Mouse (Mus musculus): ENCODE data around the gene Cela3a.
"Not testable (repeated sequence)": the region's sequence is repeated elsewhere in the genome, so short reads cannot be mapped to it uniquely, and the experiment has no call there.

Gene Cela3a

GRCm38 (mm10) chr4:137409691-137410090 lies at the start of gene Cela3a:
Gene Cela3a, minus strand, starts transcription at chr4:137409791.
- DNase-seq (ENCODE audit: low spot score) = no peak

- no peak for DNase-seq (ENCODE audit: low spot score)
These were observed 49.3 kb upstream of the Cela3a start for GRCm38 (mm10) chr4:137458861-137459260.

GRCm38 (mm10) chr4:137458310-137458709 lies 48.7 kb upstream of the Cela3a start:
- DNase-seq (ENCODE audit: low spot score) = no peak

- no peak for DNase-seq (ENCODE audit: low spot score)
These were observed 47.7 kb upstream of the Cela3a start for GRCm38 (mm10) chr4:137457292-137457691.

GRCm38 (mm10) chr4:137456581-137456980 lies 47.0 kb upstream of the Cela3a start:
- DNase-seq (ENCODE audit: low spot score) = no peak

- no peak for DNase-seq (ENCODE audit: low spot score)
These were observed 45.0 kb upstream of the Cela3a start for GRCm38 (mm10) chr4:137454582-137454981.

- no peak for DNase-seq (ENCODE audit: low spot score)
These were observed 43.7 kb upstream of the Cela3a start, which contains the start of gene 1700013G24Rik for GRCm38 (mm10) chr4:137453234-137453767. Gene 1700013G24Rik, plus strand, starts transcription at chr4:137453284.

GRCm38 (mm10) chr4:137452190-137452589 lies 42.6 kb upstream of the Cela3a start:
- DNase-seq (ENCODE audit: low spot score) = no peak

- DNase-seq (ENCODE audit: low spot score) = no peak
These were observed 40.1 kb upstream of the Cela3a start for GRCm38 (mm10) chr4:137449715-137450114.

GRCm38 (mm10) chr4:137449132-137449531 lies 39.5 kb upstream of the Cela3a start:
- DNase-seq (ENCODE audit: low spot score) = peak; percentile 56

- DNase-seq (ENCODE audit: low spot score) = no peak
These were observed 39.0 kb upstream of the Cela3a start for GRCm38 (mm10) chr4:137448641-137449040.

GRCm38 (mm10) chr4:137448197-137448596 lies 38.6 kb upstream of the Cela3a start:
- DNase-seq (ENCODE audit: low spot score) = peak; percentile 62

- peak; percentile 33 for DNase-seq (ENCODE audit: low spot score)
These were observed 38.0 kb upstream of the Cela3a start for GRCm38 (mm10) chr4:137447363-137448196.

GRCm38 (mm10) chr4:137445881-137446280 lies 36.3 kb upstream of the Cela3a start:
- DNase-seq (ENCODE audit: low spot score) = no peak

GRCm38 (mm10) chr4:137443625-137444024 lies 34.0 kb upstream of the Cela3a start:
- peak; percentile 78 for DNase-seq (ENCODE audit: low spot score)

- no peak for DNase-seq (ENCODE audit: low spot score)
These were observed 31.7 kb upstream of the Cela3a start for GRCm38 (mm10) chr4:137441332-137441731.

- DNase-seq (ENCODE audit: low spot score) = no peak
These were observed 29.3 kb upstream of the Cela3a start for GRCm38 (mm10) chr4:137438842-137439241.

GRCm38 (mm10) chr4:137436979-137437669 lies 27.5 kb upstream of the Cela3a start:
- DNase-seq (ENCODE audit: low spot score) = no peak

GRCm38 (mm10) chr4:137432700-137433550 lies 23.3 kb upstream of the Cela3a start:
- not testable (repeated sequence) for DNase-seq (ENCODE audit: low spot score)

GRCm38 (mm10) chr4:137430502-137430901 lies 20.9 kb upstream of the Cela3a start, which contains the start of gene Cela3b:
Gene Cela3b, minus strand, starts transcription at chr4:137430540.
- no peak for DNase-seq (ENCODE audit: low spot score)

GRCm38 (mm10) chr4:137417712-137418564 lies 8.3 kb upstream of the Cela3a start:
- DNase-seq (ENCODE audit: low spot score) = no peak

Data from urinary bladder, postnatal 14 days (tissue).